Mouse (Mus musculus): ENCODE measurements at regions not wholly inside any gene's neighbourhood (a gene's known extent, or its start where the extent isn't known, plus 50 kb on each side); places are given as distances from the start of the nearest gene placed in this dataset.
"Not testable (repeated sequence)": the region's sequence is repeated elsewhere in the genome, so short reads cannot be mapped to it uniquely, and the experiment has no call there.

DNA sequence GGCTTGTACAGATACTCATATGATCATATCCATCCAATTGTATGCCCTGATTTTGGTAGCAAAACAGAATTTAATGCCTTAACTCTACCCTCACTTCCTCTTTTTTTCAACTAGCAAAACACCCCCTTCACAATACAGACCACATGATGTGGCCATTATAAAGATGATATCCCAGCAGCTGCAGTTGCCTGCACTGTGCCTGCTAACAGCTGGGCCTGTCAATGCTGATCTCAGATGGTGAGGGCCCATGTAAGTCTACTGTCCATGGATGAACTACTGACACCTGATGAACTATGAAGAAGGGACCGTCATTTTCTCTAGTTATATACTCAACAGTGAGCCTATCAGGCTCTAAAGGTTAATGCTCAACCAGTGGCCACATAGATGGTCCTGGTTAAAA is 191.8 kb upstream of the Fmr1 start:
- no peak overlapping the region for H3K9ac ChIP-seq (replicated peaks)
- H3K36me3 ChIP-seq: no peaks in the 10 kb centered on the region
- no peak overlapping the region for H3K4me2 ChIP-seq (replicated peaks)
- no peaks in the 10 kb centered on the region for H3K27me3 ChIP-seq
- no peak for ATAC-seq (replicated peaks)
- no peak overlapping the region for H3K4me3 ChIP-seq
- H3K27ac ChIP-seq (replicated peaks): no peak overlapping the region
- H3K4me1 ChIP-seq: no peaks in the 10 kb centered on the region
- 88% methylated on average over 1 of the region's 1 CpGs for WGBS
- no peaks in the 10 kb centered on the region for H3K9me3 ChIP-seq

DNA sequence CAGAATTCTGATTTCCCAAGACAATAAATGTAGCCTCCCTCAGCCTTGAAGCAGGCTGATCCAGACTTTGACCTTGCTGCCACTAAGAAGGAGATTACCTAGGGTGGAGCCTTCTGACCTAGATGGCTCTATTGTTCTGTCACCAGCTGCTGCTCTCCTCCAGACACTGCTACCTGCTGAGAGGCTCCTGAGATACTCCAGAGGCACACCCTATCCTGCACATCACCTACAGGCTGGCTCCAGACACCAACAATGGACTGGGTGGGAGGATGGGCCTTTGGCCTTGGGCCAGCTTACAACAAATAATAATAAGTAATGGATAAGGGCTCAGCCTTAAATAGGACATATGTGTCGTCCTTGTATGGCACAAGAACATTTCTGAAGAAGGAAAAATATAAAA is 186.3 kb upstream of the Fmr1 start:
- not testable (repeated sequence) for H3K4me1 ChIP-seq; H3K27me3 ChIP-seq; H3K9ac ChIP-seq (replicated peaks); H3K4me3 ChIP-seq; ATAC-seq (replicated peaks); H3K4me2 ChIP-seq (replicated peaks); H3K27ac ChIP-seq (replicated peaks); H3K36me3 ChIP-seq; H3K9me3 ChIP-seq
- 63% methylated on average over 1 of the region's 1 CpGs for WGBS

DNA sequence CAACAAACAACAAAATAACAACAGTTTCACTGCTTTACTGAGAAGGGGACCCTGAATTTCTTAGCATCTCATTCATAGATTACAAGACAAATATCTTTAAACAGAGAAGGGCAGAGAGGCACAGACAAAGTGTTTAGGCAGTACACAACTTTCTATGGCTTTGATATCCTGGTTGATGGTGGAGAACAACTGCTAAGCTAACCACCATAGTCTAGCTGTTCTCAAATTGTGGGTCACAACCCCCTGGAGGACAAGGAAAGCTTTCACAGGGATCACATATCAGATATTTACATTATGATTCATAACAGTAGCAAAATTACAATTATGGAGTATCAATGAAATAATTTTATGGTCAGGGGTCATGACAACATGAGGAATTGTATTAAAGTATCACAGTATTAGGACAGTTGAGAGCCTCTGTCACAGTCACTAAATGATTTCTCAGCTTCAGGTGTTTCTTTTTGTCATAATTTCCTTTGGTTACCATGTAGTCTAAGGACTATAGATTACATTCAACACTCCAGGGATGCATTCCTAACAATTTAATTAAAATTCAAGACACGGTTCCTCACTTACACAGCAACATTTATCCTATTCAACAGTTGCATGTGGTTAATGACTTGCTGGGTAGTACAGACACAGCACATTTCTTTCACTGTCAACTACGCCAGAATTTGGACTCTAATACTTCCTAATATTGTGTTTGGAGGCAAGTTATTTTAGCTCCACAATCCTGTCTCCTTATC is 183.8 kb upstream of the Fmr1 start:
- no peak overlapping the region for H3K27ac ChIP-seq (replicated peaks)
- no peak overlapping the region for H3K4me3 ChIP-seq
- H3K9me3 ChIP-seq: no peaks in the 10 kb centered on the region
- peak; percentile 68 for ATAC-seq (replicated peaks)
- H3K9ac ChIP-seq (replicated peaks): no peak overlapping the region
- H3K27me3 ChIP-seq: no peaks in the 10 kb centered on the region
- H3K4me1 ChIP-seq: no peaks in the 10 kb centered on the region
- no peaks in the 10 kb centered on the region for H3K36me3 ChIP-seq
- 37% methylated on average over 2 of the region's 2 CpGs for WGBS
- H3K4me2 ChIP-seq (replicated peaks): no peak overlapping the region

DNA sequence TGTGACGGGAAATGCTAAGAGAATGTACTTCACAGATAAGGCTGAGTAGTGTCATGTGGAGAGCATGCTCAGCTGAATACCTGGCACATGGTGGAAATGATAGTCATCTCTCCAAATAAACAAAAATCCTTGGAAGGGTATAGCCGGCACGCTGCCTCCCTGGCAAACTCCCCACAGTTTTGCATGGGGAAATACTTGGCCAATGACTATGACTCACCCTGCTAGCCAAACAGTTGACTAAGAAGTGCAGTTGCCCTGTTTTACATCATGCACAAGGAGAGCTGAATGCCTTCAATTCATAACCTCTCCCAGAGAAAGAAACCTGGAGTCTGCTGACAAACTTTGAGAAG is 183.2 kb upstream of the Fmr1 start:
- Histone ChIP-seq H3K4me3 (no peak overlapping the region), H3K27ac (replicated peaks) (no peak overlapping the region), H3K9me3 (no peaks in the 10 kb centered on the region), H3K4me1 (no peaks in the 10 kb centered on the region), H3K36me3 (no peaks in the 10 kb centered on the region), H3K4me2 (replicated peaks) (no peak overlapping the region), H3K9ac (replicated peaks) (no peak overlapping the region), H3K27me3 (no peaks in the 10 kb centered on the region)
- ATAC-seq (replicated peaks): peak; percentile 73
- WGBS: 46% methylated on average over 3 of the region's 3 CpGs

DNA sequence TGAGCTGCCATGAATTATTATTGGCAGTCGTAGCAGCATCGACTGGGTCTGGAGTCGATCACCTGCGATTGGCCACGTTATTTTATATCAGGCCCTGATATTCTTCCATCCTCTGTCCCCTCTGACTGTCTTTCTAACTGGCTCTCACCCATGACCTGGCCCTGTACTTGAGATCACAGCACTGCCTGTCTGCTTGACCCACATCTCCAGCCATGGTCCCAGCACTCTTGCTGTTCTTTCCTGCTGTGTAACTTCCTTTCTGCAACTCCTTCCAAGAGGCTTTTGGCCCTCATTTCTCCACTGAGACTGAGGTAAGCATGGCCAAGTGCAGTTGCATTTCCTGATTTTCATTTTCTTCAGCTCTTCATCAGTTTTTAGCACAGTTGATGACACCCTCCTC is 182.6 kb upstream of the Fmr1 start:
- Histone ChIP-seq H3K4me1 (no peaks in the 10 kb centered on the region), H3K9ac (replicated peaks) (no peak overlapping the region), H3K36me3 (no peaks in the 10 kb centered on the region), H3K4me2 (replicated peaks) (no peak overlapping the region), H3K27me3 (no peaks in the 10 kb centered on the region), H3K27ac (replicated peaks) (no peak overlapping the region), H3K4me3 (no peak overlapping the region), H3K9me3 (no peaks in the 10 kb centered on the region)
- ATAC-seq (replicated peaks): no peak
- WGBS: 82% methylated on average over 5 of the region's 5 CpGs

DNA sequence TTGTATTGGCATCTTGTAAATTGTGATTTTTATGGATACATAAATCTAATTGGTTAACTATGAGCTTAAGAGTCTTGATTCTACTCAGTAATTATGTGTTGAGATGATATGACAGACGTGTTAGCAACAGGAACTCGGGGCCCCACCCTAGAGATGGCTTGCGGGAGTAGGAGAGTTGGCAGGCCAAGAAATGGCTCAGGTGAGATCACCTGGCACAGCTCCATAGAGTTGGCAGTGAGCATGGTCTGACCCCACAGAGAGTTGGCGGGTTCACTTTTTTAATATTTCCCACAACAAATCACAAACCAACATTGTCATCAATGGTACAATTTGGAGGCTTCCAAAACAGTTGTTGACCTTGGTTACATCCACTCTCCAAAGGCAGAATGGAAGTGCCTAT is 180.5 kb upstream of the Fmr1 start:
- H3K36me3 ChIP-seq: no peaks in the 10 kb centered on the region
- H3K4me1 ChIP-seq: no peaks in the 10 kb centered on the region
- no peak overlapping the region for H3K9ac ChIP-seq (replicated peaks)
- no peak overlapping the region for H3K4me3 ChIP-seq
- no peak for ATAC-seq (replicated peaks)
- H3K27me3 ChIP-seq: no peaks in the 10 kb centered on the region
- H3K4me2 ChIP-seq (replicated peaks): no peak overlapping the region
- H3K27ac ChIP-seq (replicated peaks): no peak overlapping the region
- no peaks in the 10 kb centered on the region for H3K9me3 ChIP-seq
- WGBS: 88% methylated on average over 4 of the region's 4 CpGs

DNA sequence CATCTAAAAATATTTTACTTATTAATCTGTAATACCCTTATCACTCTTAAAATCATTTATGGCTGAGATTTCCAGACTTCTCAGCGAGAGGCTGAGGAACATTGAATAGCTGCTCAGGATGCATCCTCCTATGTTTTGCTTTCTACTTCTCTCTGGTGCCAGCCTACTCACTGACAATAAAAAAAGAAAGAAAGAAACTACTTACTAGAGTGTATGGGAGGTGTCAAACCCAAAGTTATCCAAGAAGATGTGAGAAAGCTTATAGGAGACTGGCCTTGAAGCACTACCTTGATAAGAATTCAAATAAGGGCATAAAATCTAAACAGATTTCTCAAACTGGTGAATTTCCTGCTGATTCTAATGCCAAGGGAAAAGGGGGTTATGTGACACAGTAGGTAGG is 175.4 kb upstream of the Fmr1 start:
- no peaks in the 10 kb centered on the region for H3K4me1 ChIP-seq
- no peak overlapping the region for H3K4me3 ChIP-seq
- no peaks in the 10 kb centered on the region for H3K36me3 ChIP-seq
- H3K9ac ChIP-seq (replicated peaks): no peak overlapping the region
- H3K9me3 ChIP-seq: no peaks in the 10 kb centered on the region
- H3K27me3 ChIP-seq: no peaks in the 10 kb centered on the region
- 88% methylated on average over 1 of the region's 1 CpGs for WGBS
- no peak for ATAC-seq (replicated peaks)
- no peak overlapping the region for H3K4me2 ChIP-seq (replicated peaks)
- no peak overlapping the region for H3K27ac ChIP-seq (replicated peaks)

DNA sequence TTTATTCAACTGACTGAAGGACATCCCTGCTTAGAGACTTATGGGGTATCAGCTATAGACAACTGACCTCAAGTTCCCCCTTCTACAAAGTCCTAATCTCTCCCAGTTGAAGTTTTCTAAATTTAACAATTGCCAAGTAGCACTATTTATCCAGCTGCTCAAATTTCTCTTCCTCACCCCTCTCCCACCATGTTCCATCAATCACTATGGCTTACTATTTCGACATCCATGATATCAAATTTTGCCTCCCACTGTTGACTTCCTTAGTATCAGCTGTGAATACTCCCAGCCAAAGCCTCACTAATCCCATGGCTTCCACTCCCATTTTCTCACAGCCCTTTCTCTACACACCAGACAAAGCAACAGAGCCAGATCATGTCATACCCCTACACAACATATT is 170.7 kb upstream of the Fmr1 start:
- 58% methylated on average over 1 of the region's 1 CpGs for WGBS
- no peak for ATAC-seq (replicated peaks)
- Histone ChIP-seq H3K27me3 (no peaks in the 10 kb centered on the region), H3K9ac (replicated peaks) (no peak overlapping the region), H3K36me3 (no peaks in the 10 kb centered on the region), H3K4me3 (no peak overlapping the region), H3K4me2 (replicated peaks) (no peak overlapping the region), H3K4me1 (no peaks in the 10 kb centered on the region), H3K27ac (replicated peaks) (no peak overlapping the region), H3K9me3 (no peaks in the 10 kb centered on the region)

DNA sequence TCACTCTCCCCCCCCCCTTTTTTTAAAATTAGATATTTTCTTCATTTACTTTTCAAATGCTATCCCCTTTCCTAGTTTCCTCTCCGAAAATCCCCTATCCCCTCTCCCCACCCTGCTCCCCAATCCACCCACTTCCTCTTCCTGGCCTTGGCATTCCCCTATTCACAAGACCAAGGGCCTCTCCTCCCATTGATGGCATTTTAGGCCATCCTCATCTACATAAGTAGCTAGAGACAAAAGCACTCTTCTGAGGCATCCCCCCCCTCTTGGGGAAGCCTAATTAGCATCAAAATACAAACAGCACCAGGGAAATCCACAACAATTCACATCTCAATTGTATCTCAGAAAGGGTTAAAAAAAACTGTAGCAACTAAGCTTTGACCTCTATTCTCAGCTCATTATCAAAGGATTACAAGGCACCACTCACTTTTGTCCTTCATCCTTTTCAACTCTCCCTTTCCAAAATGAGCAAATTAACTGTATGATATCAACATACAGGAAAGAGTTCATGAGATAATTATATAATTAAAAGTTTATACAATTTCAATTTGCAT is 166.1 kb upstream of the Fmr1 start:
- Histone ChIP-seq H3K9ac (replicated peaks) (no peak overlapping the region), H3K4me3 (no peak overlapping the region), H3K27ac (replicated peaks) (no peak overlapping the region), H3K36me3 (no peaks in the 10 kb centered on the region), H3K4me2 (replicated peaks) (no peak overlapping the region), H3K9me3 (no peaks in the 10 kb centered on the region), H3K27me3 (no peaks in the 10 kb centered on the region), H3K4me1 (no peaks in the 10 kb centered on the region)
- 16% methylated on average over 1 of the region's 1 CpGs for WGBS
- no peak for ATAC-seq (replicated peaks)

DNA sequence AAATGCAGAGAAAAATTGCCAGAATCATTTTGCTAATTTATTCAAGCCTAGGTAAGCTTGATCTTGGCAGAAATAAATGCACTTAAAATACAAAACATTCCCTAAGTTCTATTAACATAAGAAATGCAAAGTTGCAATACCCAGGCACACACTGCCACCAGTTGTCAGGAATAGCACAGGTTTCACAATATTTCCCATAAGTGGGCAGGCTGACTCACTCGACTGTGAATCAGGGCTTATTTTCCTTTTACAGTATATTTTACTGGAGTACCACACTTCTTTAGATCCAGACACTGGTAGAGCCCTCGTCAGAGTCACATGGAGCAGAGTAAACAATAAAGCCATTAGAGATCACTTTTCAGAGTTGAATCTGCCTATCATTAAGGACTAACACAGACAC is 131.8 kb upstream of the Fmr1 start:
- no peak overlapping the region for H3K27ac ChIP-seq (replicated peaks)
- H3K9ac ChIP-seq (replicated peaks): no peak overlapping the region
- no peaks in the 10 kb centered on the region for H3K4me1 ChIP-seq
- no peaks in the 10 kb centered on the region for H3K27me3 ChIP-seq
- H3K4me2 ChIP-seq (replicated peaks): no peak overlapping the region
- H3K36me3 ChIP-seq: no peaks in the 10 kb centered on the region
- WGBS: 41% methylated on average over 2 of the region's 2 CpGs
- ATAC-seq (replicated peaks): no peak
- no peak overlapping the region for H3K4me3 ChIP-seq
- no peaks in the 10 kb centered on the region for H3K9me3 ChIP-seq

DNA sequence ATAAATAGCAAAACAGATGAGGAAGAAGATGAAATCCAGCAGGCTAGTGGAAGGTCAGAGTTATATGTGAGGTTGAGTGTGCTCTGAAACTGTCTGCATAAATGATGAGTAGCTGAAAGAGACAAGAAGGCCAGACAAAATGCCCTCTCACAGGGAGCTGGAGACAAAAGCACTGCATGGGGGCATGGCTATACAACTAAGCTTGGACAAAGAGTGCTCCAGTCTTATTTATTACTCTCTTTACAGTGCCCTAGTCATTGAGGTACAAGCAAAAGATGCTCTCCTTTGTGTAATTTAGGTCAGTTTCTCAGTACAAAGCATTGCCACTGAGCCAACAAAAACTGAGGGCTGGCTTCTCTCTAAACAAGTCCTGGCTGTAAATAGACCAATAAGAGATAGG is 124.3 kb upstream of the Fmr1 start:
- no peak for ATAC-seq (replicated peaks)
- Histone ChIP-seq H3K4me2 (replicated peaks) (no peak overlapping the region), H3K36me3 (no peaks in the 10 kb centered on the region), H3K27ac (replicated peaks) (no peak overlapping the region), H3K4me1 (no peaks in the 10 kb centered on the region), H3K4me3 (no peak overlapping the region), H3K9ac (replicated peaks) (no peak overlapping the region), H3K27me3 (no peaks in the 10 kb centered on the region), H3K9me3 (no peaks in the 10 kb centered on the region)

DNA sequence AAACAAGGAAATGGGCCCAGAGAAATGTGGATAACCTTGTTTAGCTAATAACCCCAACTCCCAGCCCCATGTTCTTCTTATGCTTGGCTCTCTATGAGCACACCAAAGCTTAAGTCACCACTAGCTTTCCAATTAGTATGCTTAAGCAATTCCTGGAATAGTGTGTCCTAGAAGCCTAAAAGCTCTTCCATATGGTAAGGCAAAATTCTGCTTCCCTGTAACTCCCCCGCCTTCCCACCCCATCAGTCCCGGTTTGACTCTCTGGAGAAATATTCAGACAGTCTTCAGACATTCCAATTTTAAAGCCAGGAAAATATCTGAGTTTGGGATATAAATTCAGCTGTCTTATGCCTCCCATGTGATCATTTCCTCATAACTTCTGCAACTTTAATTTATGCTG is 120.6 kb upstream of the Fmr1 start:
- Histone ChIP-seq H3K4me1 (no peaks in the 10 kb centered on the region), H3K36me3 (no peaks in the 10 kb centered on the region), H3K27me3 (no peaks in the 10 kb centered on the region), H3K9me3 (no peaks in the 10 kb centered on the region), H3K4me2 (replicated peaks) (no peak overlapping the region), H3K9ac (replicated peaks) (no peak overlapping the region), H3K27ac (replicated peaks) (no peak overlapping the region), H3K4me3 (no peak overlapping the region)
- no peak for ATAC-seq (replicated peaks)
- 93% methylated on average over 2 of the region's 2 CpGs for WGBS

DNA sequence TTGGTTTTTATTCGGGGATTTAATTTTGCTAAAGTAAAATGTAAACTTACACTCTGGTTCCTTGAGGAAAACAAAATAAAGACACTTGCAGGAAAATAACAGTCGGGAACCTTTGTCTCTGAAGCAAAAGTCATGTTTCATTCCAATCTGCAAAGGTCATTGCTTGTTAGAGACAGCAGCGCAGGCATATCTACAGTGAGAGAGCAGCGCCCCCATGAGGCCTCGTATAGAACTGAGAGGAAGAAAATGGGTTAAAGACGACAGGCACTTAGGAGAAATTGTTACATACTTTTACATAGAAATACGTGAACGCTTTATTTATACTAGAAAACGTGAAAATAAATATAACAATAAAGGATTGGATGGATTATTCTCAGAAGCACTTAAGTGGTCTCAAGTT is 93.1 kb upstream of the Fmr1 start:
- no peak for ATAC-seq (replicated peaks)
- H3K9ac ChIP-seq (replicated peaks): no peak overlapping the region
- no peaks in the 10 kb centered on the region for H3K9me3 ChIP-seq
- H3K4me3 ChIP-seq: no peak overlapping the region
- no peak overlapping the region for H3K27ac ChIP-seq (replicated peaks)
- no peak overlapping the region for H3K4me2 ChIP-seq (replicated peaks)
- H3K36me3 ChIP-seq: no peaks in the 10 kb centered on the region
- no peaks in the 10 kb centered on the region for H3K4me1 ChIP-seq
- WGBS: 19% methylated on average over 9 of the region's 9 CpGs
- no peaks in the 10 kb centered on the region for H3K27me3 ChIP-seq

Measured in forebrain, embryonic 15.5 days (tissue).